Mouse (Mus musculus) frontal cortex, postnatal 25 days (tissue): Measurements from ENCODE around the gene Golph3.

Source experiments
- DNase-seq, 2 experiments: peaks; one replicate each; pipeline ENCODE4 v3.0.0; 2022; ENCODE audit warnings: low spot score in 2 of 2

The Golph3 gene

GRCm38 (mm10) chr15:12321091-12321787, at the start of gene Golph3:
Gene Golph3 (plus strand): TSS chr15:12321450.
- peak; percentile 90 for DNase-seq

- no peak for DNase-seq
Measured at GRCm38 (mm10) chr15:12273325-12274052, 47.8 kb upstream of the Golph3 start.

GRCm38 (mm10) chr15:12274053-12274769, 47.0 kb upstream of the Golph3 start:
- no peak for DNase-seq

GRCm38 (mm10) chr15:12275091-12275623, 46.1 kb upstream of the Golph3 start:
- DNase-seq: no peak

- DNase-seq: no peak
Measured at GRCm38 (mm10) chr15:12279816-12280215, 41.4 kb upstream of the Golph3 start.

GRCm38 (mm10) chr15:12284794-12285534, 36.3 kb upstream of the Golph3 start:
- DNase-seq: no peak

- no peak for DNase-seq
Measured at GRCm38 (mm10) chr15:12285535-12285809, 35.8 kb upstream of the Golph3 start.

GRCm38 (mm10) chr15:12290330-12290729, 30.9 kb upstream of the Golph3 start:
- no peak for DNase-seq

- DNase-seq: no peak
Measured at GRCm38 (mm10) chr15:12291757-12292156, 29.5 kb upstream of the Golph3 start.

- no peak for DNase-seq
Measured at GRCm38 (mm10) chr15:12296228-12296627, 25.0 kb upstream of the Golph3 start.

GRCm38 (mm10) chr15:12298231-12298737, 23.0 kb upstream of the Golph3 start:
- DNase-seq: no peak

GRCm38 (mm10) chr15:12301771-12302170, 19.5 kb upstream of the Golph3 start:
- no peak for DNase-seq

GRCm38 (mm10) chr15:12306188-12307071, 14.8 kb upstream of the Golph3 start:
- DNase-seq: no peak

GRCm38 (mm10) chr15:12307114-12307513, 14.1 kb upstream of the Golph3 start:
- no peak for DNase-seq

- DNase-seq: no peak
Measured at GRCm38 (mm10) chr15:12308539-12308938, 12.7 kb upstream of the Golph3 start.

GRCm38 (mm10) chr15:12310676-12311075, 10.6 kb upstream of the Golph3 start:
- no peak for DNase-seq

GRCm38 (mm10) chr15:12311465-12311864, 9.8 kb upstream of the Golph3 start:
- DNase-seq: no peak

- no peak for DNase-seq
Measured at GRCm38 (mm10) chr15:12313255-12313654, 8.0 kb upstream of the Golph3 start.

GRCm38 (mm10) chr15:12314584-12314983, 6.7 kb upstream of the Golph3 start:
- DNase-seq: no peak

- no peak for DNase-seq
Measured at GRCm38 (mm10) chr15:12315996-12316395, 5.3 kb upstream of the Golph3 start.

- no peak for DNase-seq
Measured at GRCm38 (mm10) chr15:12317290-12317689, 4.0 kb upstream of the Golph3 start.
